Mouse (Mus musculus): ENCODE measurements at regions not wholly inside any gene's neighbourhood (a gene's known extent, or its start where the extent isn't known, plus 50 kb on each side); places are given as distances from the start of the nearest gene placed in this dataset.

GRCm38 (mm10) chr11:86859864-86860528, 52.5 kb upstream of the Dhx40 start:
- no peak overlapping the region for H3K9ac ChIP-seq
- H3K27me3 ChIP-seq = no peaks in the 10 kb centered on the region
- H3K4me3 ChIP-seq = no peak overlapping the region
- 0 out of 2 replicates have a peak overlapping the region, but pooled peaks have one; percentile 29 for H3K27ac ChIP-seq
- no peak for ATAC-seq (ENCODE audit: borderline replicate concordance, extremely low read depth, low FRiP score, low TSS enrichment)
- peaks cover 15% of the 10 kb centered on the region for H3K4me1 ChIP-seq
- no peak overlapping the region for H3K4me2 ChIP-seq
- H3K9me3 ChIP-seq = no peaks in the 10 kb centered on the region
- no peaks in the 10 kb centered on the region for H3K36me3 ChIP-seq
- WGBS = 12% methylated on average over 8 of the region's 8 CpGs

- H3K27me3 ChIP-seq = no peaks in the 10 kb centered on the region
- peaks cover 15% of the 10 kb centered on the region for H3K4me1 ChIP-seq
- H3K4me3 ChIP-seq = no peak overlapping the region
- H3K9ac ChIP-seq = no peak overlapping the region
- no peak overlapping the region for H3K4me2 ChIP-seq
- 0 out of 2 replicates have a peak overlapping the region, but pooled peaks have one; percentile 29 for H3K27ac ChIP-seq
- WGBS = 69% methylated on average over 9 of the region's 9 CpGs
- H3K9me3 ChIP-seq = no peaks in the 10 kb centered on the region
- H3K36me3 ChIP-seq = no peaks in the 10 kb centered on the region
- ATAC-seq (ENCODE audit: borderline replicate concordance, extremely low read depth, low FRiP score, low TSS enrichment) = no peak
Observed at GRCm38 (mm10) chr11:86859236-86859817, 51.8 kb upstream of the Dhx40 start.

- H3K27me3 ChIP-seq = no peaks in the 10 kb centered on the region
- WGBS = 89% methylated on average over 3 of the region's 3 CpGs
- H3K9ac ChIP-seq = no peak overlapping the region
- no peak overlapping the region for H3K4me2 ChIP-seq
- no peak overlapping the region for H3K27ac ChIP-seq
- no peaks in the 10 kb centered on the region for H3K9me3 ChIP-seq
- H3K4me3 ChIP-seq = no peak overlapping the region
- peaks cover 15% of the 10 kb centered on the region for H3K4me1 ChIP-seq
- no peak for ATAC-seq (ENCODE audit: borderline replicate concordance, extremely low read depth, low FRiP score, low TSS enrichment)
- H3K36me3 ChIP-seq = no peaks in the 10 kb centered on the region
Observed at GRCm38 (mm10) chr11:86858211-86858610, 50.7 kb upstream of the Dhx40 start.

Measured in lung, embryonic 15.5 days (tissue).